Mouse (Mus musculus) ovary, adult 2 months (tissue): ENCODE data around the gene Rab40c. TPM values are rescaled to one million over a fixed set of nuclear protein-coding genes. Genes with fewer than 3 reads are reported as not detected.

Experiments
- polyA plus RNA-seq: library from polyadenylated mRNA; depleted of rRNA; stranded (reverse); fragments of >200 nt; gene quantifications from 2 replicates; pipeline ENCODE4 v1.2.3, GENCODE M21; 2012; rRNA removed

The Rab40c gene
- 55.7 and 59.0 TPM in 2 replicates for polyA plus RNA-seq

GRCm38 (mm10) chr17:25919144-25919785, at the start of gene Rab40c:
Gene Rab40c (minus strand): TSS chr17:25919727.

GRCm38 (mm10) chr17:25951803-25952623, 32.5 kb upstream of the Rab40c start, which contains the start of gene A930017K11Rik:
Gene A930017K11Rik (minus strand): TSS chr17:25952565.

GRCm38 (mm10) chr17:25944366-25945163, 25.0 kb upstream of the Rab40c start, which contains the start of the genes Pigq and Nhlrc4:
Gene Pigq (minus strand): TSS chr17:25944936.
Gene Nhlrc4 (minus strand): TSS chr17:25944961.

GRCm38 (mm10) chr17:25880196-25880910, 39.2 kb downstream of the Rab40c start, which contains the start of gene Wfikkn1:
Gene Wfikkn1 (minus strand): TSS chr17:25880858.

GRCm38 (mm10) chr17:25874721-25875170, 44.8 kb downstream of the Rab40c start, which contains the start of gene Mettl26:
Gene Mettl26 (plus strand): TSS chr17:25875074.

GRCm38 (mm10) chr17:25868601-25869191, 50.8 kb downstream of the Rab40c start, which contains the start of gene Mcrip2:
Gene Mcrip2 (minus strand): TSS chr17:25868764.

GRCm38 (mm10) chr17:25860832-25861703, 58.5 kb downstream of the Rab40c start, which contains the start of gene Wdr90:
Gene Wdr90 (minus strand): TSS chr17:25861501.

GRCm38 (mm10) chr17:25844396-25844901, 75.1 kb downstream of the Rab40c start, which contains the start of gene Rhot2:
Gene Rhot2 (minus strand): TSS chr17:25844851.

GRCm38 (mm10) chr17:25841117-25841880, 78.2 kb downstream of the Rab40c start, which contains the start of gene Gm20683:
Gene Gm20683 (minus strand): TSS chr17:25841763.

GRCm38 (mm10) chr17:25837076-25837410, 82.5 kb downstream of the Rab40c start, which contains the start of gene Rhbdl1:
Gene Rhbdl1 (minus strand): TSS chr17:25837295.

GRCm38 (mm10) chr17:25833291-25833663, 86.2 kb downstream of the Rab40c start, which contains the start of gene Stub1:
Gene Stub1 (minus strand): TSS chr17:25833404.

Other genes starting within 250 kb of the Rab40c start
- gene Gng13, start 202.6 kb downstream of the Rab40c start, polyA plus RNA-seq = 2.7 and 3.5 TPM in 2 replicates
- 12.0 and 22.1 TPM in 2 replicates for gene Chtf18, start 192.3 kb downstream of the Rab40c start, polyA plus RNA-seq
- 82.3 and 86.0 TPM in 2 replicates for gene Rpusd1, start 192.1 kb downstream of the Rab40c start, polyA plus RNA-seq
- gene Mslnl, start 183.7 kb downstream of the Rab40c start, polyA plus RNA-seq = 0.94 and 1.2 TPM in 2 replicates
- 33.2 and 39.7 TPM in 2 replicates for gene Msln, start 165.3 kb downstream of the Rab40c start, polyA plus RNA-seq
- gene Narfl, start 146.0 kb downstream of the Rab40c start, polyA plus RNA-seq = 24.6 and 29.5 TPM in 2 replicates
- gene Haghl, start 134.1 kb downstream of the Rab40c start, polyA plus RNA-seq = 86.4 and 90.9 TPM in 2 replicates
- gene Ccdc78, start 133.1 kb downstream of the Rab40c start, polyA plus RNA-seq = 17.5 and 18.6 TPM in 2 replicates
- 159 and 201 TPM in 2 replicates for gene Fam173a, start 126.8 kb downstream of the Rab40c start, polyA plus RNA-seq
- gene AC134908.4, start 124.1 kb downstream of the Rab40c start, polyA plus RNA-seq = 2.5 TPM in 1 of 2 replicates, not detected in the other
- 100 and 135 TPM in 2 replicates for gene Metrn, start 122.6 kb downstream of the Rab40c start, polyA plus RNA-seq
- 5.4 and 6.6 TPM in 2 replicates for gene Fbxl16, start 110.6 kb downstream of the Rab40c start, polyA plus RNA-seq
- 58.5 and 62.1 TPM in 2 replicates for gene Wdr24, start 96.1 kb downstream of the Rab40c start, polyA plus RNA-seq
- 68.4 and 97.3 TPM in 2 replicates for gene Jmjd8, start 90.9 kb downstream of the Rab40c start, polyA plus RNA-seq
- 198 and 215 TPM in 2 replicates for gene Stub1, start 86.3 kb downstream of the Rab40c start, polyA plus RNA-seq
- 62.2 and 86.4 TPM in 2 replicates for gene Rhbdl1, start 82.4 kb downstream of the Rab40c start, polyA plus RNA-seq
- 92.8 and 93.1 TPM in 2 replicates for gene Gm20683, start 78.0 kb downstream of the Rab40c start, polyA plus RNA-seq
- gene Rhot2, start 74.9 kb downstream of the Rab40c start, polyA plus RNA-seq = 128 and 135 TPM in 2 replicates
- 96.6 and 108 TPM in 2 replicates for gene Wdr90, start 58.2 kb downstream of the Rab40c start, polyA plus RNA-seq
- 280 and 319 TPM in 2 replicates for gene Mcrip2, start 51.0 kb downstream of the Rab40c start, polyA plus RNA-seq
- gene Mettl26, start 44.7 kb downstream of the Rab40c start, polyA plus RNA-seq = 252 TPM in 2 replicates
- gene Wfikkn1, start 38.9 kb downstream of the Rab40c start, polyA plus RNA-seq = 2.3 and 3.1 TPM in 2 replicates
- 167 and 173 TPM in 2 replicates for gene Pigq, start 25.2 kb upstream of the Rab40c start, polyA plus RNA-seq
- 30.0 and 56.2 TPM in 2 replicates for gene Nhlrc4, start 25.2 kb upstream of the Rab40c start, polyA plus RNA-seq
- 0.11 and 0.17 TPM in 2 replicates for gene A930017K11Rik, start 32.8 kb upstream of the Rab40c start, polyA plus RNA-seq
- gene Capn15, start 66.1 kb upstream of the Rab40c start, polyA plus RNA-seq = 76.4 and 78.9 TPM in 2 replicates
- gene Rab11fip3, start 149.8 kb upstream of the Rab40c start, polyA plus RNA-seq = 38.3 and 41.6 TPM in 2 replicates
- gene Decr2, start 170.6 kb upstream of the Rab40c start, polyA plus RNA-seq = 15.3 and 15.4 TPM in 2 replicates
- 57.7 and 61.7 TPM in 2 replicates for gene Nme4, start 175.9 kb upstream of the Rab40c start, polyA plus RNA-seq
- 40.3 and 47.3 TPM in 2 replicates for gene Tmem8, start 193.6 kb upstream of the Rab40c start, polyA plus RNA-seq
- 95.9 and 102 TPM in 2 replicates for gene Mrpl28, start 203.8 kb upstream of the Rab40c start, polyA plus RNA-seq
- gene Axin1, start 219.0 kb upstream of the Rab40c start, polyA plus RNA-seq = 24.2 and 26.3 TPM in 2 replicates